Mouse (Mus musculus): Measurements from ENCODE around the gene Tbc1d17.

- TF ChIP-seq CTCF (IDR thresholded peaks at IDR 0.05; ENCODE audit: extremely low read depth, insufficient read depth, low read length) (no peak), POLR2A (IDR thresholded peaks at IDR 0.05; ENCODE audit: extremely low read depth, insufficient read depth, low read length) (no peak)
These were observed 27.0 kb downstream of the Tbc1d17 start for GRCm38 (mm10) chr7:44821666-44822448.

Measured in cortical plate, adult 2 months (tissue).